Mouse (Mus musculus): Measurements from ENCODE around the gene Gm3238. TPM values are rescaled to one million over a fixed set of nuclear protein-coding genes. Genes with fewer than 3 reads are reported as not detected.
"Not testable (repeated sequence)": the region's sequence is repeated elsewhere in the genome, so short reads cannot be mapped to it uniquely, and the experiment has no call there.

The Gm3238 gene
- polyA plus RNA-seq, 1 experiment = not detected

- not testable (repeated sequence) for H3K79me3 ChIP-seq (ENCODE audit: low read depth); H3K4me3 ChIP-seq (ENCODE audit: insufficient read depth, poor library complexity, severe bottlenecking); H3ac ChIP-seq (ENCODE audit: control insufficient read depth, insufficient read length, low read depth); H3K79me2 ChIP-seq (ENCODE audit: control insufficient read depth, insufficient read depth); H3K36me3 ChIP-seq (ENCODE audit: control insufficient read depth, insufficient read depth); H3K27me3 ChIP-seq (ENCODE audit: control insufficient read depth, insufficient read depth, insufficient read length)
Measured at GRCm38 (mm10) chr10:77776844-77777243, 5.7 kb upstream of the Gm3238 start, which contains the start of gene Gm7138. Gene Gm7138, minus strand, starts transcription at chr10:77776944.

- not testable (repeated sequence) for H3K27me3 ChIP-seq (ENCODE audit: control insufficient read depth, insufficient read depth, insufficient read length); H3K36me3 ChIP-seq (ENCODE audit: control insufficient read depth, insufficient read depth); H3K79me3 ChIP-seq (ENCODE audit: low read depth); H3K79me2 ChIP-seq (ENCODE audit: control insufficient read depth, insufficient read depth); H3ac ChIP-seq (ENCODE audit: control insufficient read depth, insufficient read length, low read depth); H3K4me3 ChIP-seq (ENCODE audit: insufficient read depth, poor library complexity, severe bottlenecking)
Measured at GRCm38 (mm10) chr10:77772142-77772541, 1.0 kb upstream of the Gm3238 start.

- Histone ChIP-seq H3ac (ENCODE audit: control insufficient read depth, insufficient read length, low read depth) (no peak overlapping the region), H3K27me3 (ENCODE audit: control insufficient read depth, insufficient read depth, insufficient read length) (no peaks in the 10 kb centered on the region), H3K4me3 (ENCODE audit: insufficient read depth, poor library complexity, severe bottlenecking) (no peak overlapping the region), H3K79me3 (ENCODE audit: low read depth) (no peaks in the 10 kb centered on the region), H3K79me2 (ENCODE audit: control insufficient read depth, insufficient read depth) (no peaks in the 10 kb centered on the region), H3K36me3 (ENCODE audit: control insufficient read depth, insufficient read depth) (no peaks in the 10 kb centered on the region)
- no peak for TF ChIP-seq CTCF (IDR thresholded peaks at IDR 0.05; ENCODE audit: control insufficient read depth, insufficient read depth, insufficient read length)
- no peak for TF ChIP-seq FOSL1 (IDR thresholded peaks at IDR 0.05; ENCODE audit: insufficient read depth, low read length, poor library complexity, severe bottlenecking)
- TF ChIP-seq MAX (IDR thresholded peaks at IDR 0.05) = no peak
- TF ChIP-seq USF1 (IDR thresholded peaks at IDR 0.05; ENCODE audit: low read depth) = no peak
- TF ChIP-seq MYOD1 (IDR thresholded peaks at IDR 0.05; ENCODE audit: control insufficient read depth, insufficient read length, low read depth) = no peak
- TF ChIP-seq CEBPB (IDR thresholded peaks at IDR 0.05; ENCODE audit: low read depth) = no peak
- no peak for TF ChIP-seq MYOG (IDR thresholded peaks at IDR 0.05; ENCODE audit: control insufficient read depth, extremely low read depth, insufficient read length)
Measured at GRCm38 (mm10) chr10:77769727-77770126, 1.4 kb downstream of the Gm3238 start.

- H3K27me3 ChIP-seq (ENCODE audit: control insufficient read depth, insufficient read depth, insufficient read length); H3K79me2 ChIP-seq (ENCODE audit: control insufficient read depth, insufficient read depth); H3K4me3 ChIP-seq (ENCODE audit: insufficient read depth, poor library complexity, severe bottlenecking); H3ac ChIP-seq (ENCODE audit: control insufficient read depth, insufficient read length, low read depth); H3K79me3 ChIP-seq (ENCODE audit: low read depth); H3K36me3 ChIP-seq (ENCODE audit: control insufficient read depth, insufficient read depth): not testable (repeated sequence)
Measured at GRCm38 (mm10) chr10:77759582-77759981, 11.5 kb downstream of the Gm3238 start, which contains the start of gene Gm3233. Gene Gm3233, minus strand, starts transcription at chr10:77759682.

- no peak for TF ChIP-seq USF1 (IDR thresholded peaks at IDR 0.05; ENCODE audit: low read depth)
- no peak overlapping the region for H3ac ChIP-seq (ENCODE audit: control insufficient read depth, insufficient read length, low read depth)
- no peak overlapping the region for H3K4me3 ChIP-seq (ENCODE audit: insufficient read depth, poor library complexity, severe bottlenecking)
- no peaks in the 10 kb centered on the region for H3K27me3 ChIP-seq (ENCODE audit: control insufficient read depth, insufficient read depth, insufficient read length)
- no peaks in the 10 kb centered on the region for H3K79me3 ChIP-seq (ENCODE audit: low read depth)
- no peaks in the 10 kb centered on the region for H3K36me3 ChIP-seq (ENCODE audit: control insufficient read depth, insufficient read depth)
- H3K79me2 ChIP-seq (ENCODE audit: control insufficient read depth, insufficient read depth) = no peaks in the 10 kb centered on the region
Measured at GRCm38 (mm10) chr10:77753448-77753847, 17.7 kb downstream of the Gm3238 start.

- H3K4me3 ChIP-seq (ENCODE audit: insufficient read depth, poor library complexity, severe bottlenecking); H3K27me3 ChIP-seq (ENCODE audit: control insufficient read depth, insufficient read depth, insufficient read length); H3ac ChIP-seq (ENCODE audit: control insufficient read depth, insufficient read length, low read depth); H3K36me3 ChIP-seq (ENCODE audit: control insufficient read depth, insufficient read depth); H3K79me3 ChIP-seq (ENCODE audit: low read depth); H3K79me2 ChIP-seq (ENCODE audit: control insufficient read depth, insufficient read depth): not testable (repeated sequence)
Measured at GRCm38 (mm10) chr10:77752312-77752711, 18.8 kb downstream of the Gm3238 start.

- not testable (repeated sequence) for H3K79me3 ChIP-seq (ENCODE audit: low read depth); H3K79me2 ChIP-seq (ENCODE audit: control insufficient read depth, insufficient read depth); H3ac ChIP-seq (ENCODE audit: control insufficient read depth, insufficient read length, low read depth); H3K4me3 ChIP-seq (ENCODE audit: insufficient read depth, poor library complexity, severe bottlenecking); H3K27me3 ChIP-seq (ENCODE audit: control insufficient read depth, insufficient read depth, insufficient read length); H3K36me3 ChIP-seq (ENCODE audit: control insufficient read depth, insufficient read depth)
Measured at GRCm38 (mm10) chr10:77751254-77751653, 19.9 kb downstream of the Gm3238 start, which contains the start of gene Gm9736. Gene Gm9736, minus strand, starts transcription at chr10:77751354.

- not testable (repeated sequence) for H3K36me3 ChIP-seq (ENCODE audit: control insufficient read depth, insufficient read depth); H3K4me3 ChIP-seq (ENCODE audit: insufficient read depth, poor library complexity, severe bottlenecking); H3K27me3 ChIP-seq (ENCODE audit: control insufficient read depth, insufficient read depth, insufficient read length); H3K79me3 ChIP-seq (ENCODE audit: low read depth); H3K79me2 ChIP-seq (ENCODE audit: control insufficient read depth, insufficient read depth); H3ac ChIP-seq (ENCODE audit: control insufficient read depth, insufficient read length, low read depth)
Measured at GRCm38 (mm10) chr10:77750686-77751085, 20.4 kb downstream of the Gm3238 start.

- H3K27me3 ChIP-seq (ENCODE audit: control insufficient read depth, insufficient read depth, insufficient read length) = peaks cover 25% of the 10 kb centered on the region
- not testable (repeated sequence) for H3K4me3 ChIP-seq (ENCODE audit: insufficient read depth, poor library complexity, severe bottlenecking); H3K79me2 ChIP-seq (ENCODE audit: control insufficient read depth, insufficient read depth); H3K79me3 ChIP-seq (ENCODE audit: low read depth); H3K36me3 ChIP-seq (ENCODE audit: control insufficient read depth, insufficient read depth); H3ac ChIP-seq (ENCODE audit: control insufficient read depth, insufficient read length, low read depth)
Measured at GRCm38 (mm10) chr10:77741924-77742688, 29.0 kb downstream of the Gm3238 start, which contains the start of gene Gm18596. Gene Gm18596, minus strand, starts transcription at chr10:77742638.

Measured in C2C12 (cell line).